Mouse (Mus musculus) spleen, adult 2 months (tissue): ENCODE results near the gene Dock8. TPM values are rescaled to one million over a fixed set of nuclear protein-coding genes. Genes with fewer than 3 reads are reported as not detected.

Experiments used
- DNase-seq, 2 experiments: peaks; one replicate each; pipeline versions ENCODE4 v3.0.0 to v3.0.0-alpha.2; 2012 to 2021; ENCODE audit warnings: low spot score in 2 of 2, low read depth in 1 of 2
- H3K27ac ChIP-seq: fragments of 200-500 bp; 2 replicates; pipeline ENCODE4 v1.5.1; 2012; ENCODE audit warnings: low read length, inconsistent platforms; ENCODE audit not compliant: insufficient read depth
- H3K27me3 ChIP-seq: fragments of 200-500 bp; 2 replicates; pipeline ENCODE4 v1.6.1; 2012; ENCODE audit warnings: mild to moderate bottlenecking, moderate library complexity, low read length, inconsistent platforms; ENCODE audit not compliant: control insufficient read depth, insufficient read depth
- H3K36me3 ChIP-seq: fragments of 200-500 bp; 2 replicates; pipeline ENCODE4 v1.6.1; 2012; ENCODE audit warnings: mild to moderate bottlenecking, low read length, inconsistent platforms; ENCODE audit not compliant: control insufficient read depth, insufficient read depth
- H3K4me1 ChIP-seq: fragments of 200-500 bp; 2 replicates; pipeline ENCODE4 v1.6.1; 2011; ENCODE audit warnings: inconsistent platforms; ENCODE audit not compliant: control insufficient read depth, insufficient read depth, insufficient read length
- H3K4me3 ChIP-seq: fragments of 200-500 bp; 2 replicates; pipeline ENCODE4 v1.5.1; 2011; ENCODE audit warnings: mild to moderate bottlenecking, inconsistent platforms; ENCODE audit not compliant: insufficient read depth, insufficient read length; ENCODE audit errors: extremely low read depth
- CTCF ChIP-seq: fragments of 200-500 bp; IDR thresholded peaks from 2 replicates; pipeline ENCODE4 v1.5.1; 2011; ENCODE audit warnings: mild to moderate bottlenecking, inconsistent platforms; ENCODE audit not compliant: insufficient read depth, insufficient read length, insufficient replicate concordance; ENCODE audit errors: extremely low read depth
- POLR2A ChIP-seq: fragments of 200-500 bp; IDR thresholded peaks from 2 replicates; pipeline ENCODE4 v1.6.1; 2011; ENCODE audit warnings: low read depth, low read length, inconsistent platforms
- WGBS: fragments of 180-500 bp; shearing (Covaris S2); methylation state at CpG from one replicate; pipeline ENCODE4 v1.1.7; 2018; 5-methylcytosine and 5-hydroxymethylcytosine counted together
- polyA plus RNA-seq: library from polyadenylated mRNA; depleted of rRNA; stranded (reverse); fragments of >200 nt; gene quantifications from 2 replicates; pipeline ENCODE4 v1.2.3, GENCODE M21; 2012

Gene Dock8
- polyA plus RNA-seq, 1 experiment: 36.6 TPM

- no peaks in the 10 kb centered on the region for H3K36me3 ChIP-seq
- H3K27me3 ChIP-seq: no peaks in the 10 kb centered on the region
- no peak for TF ChIP-seq POLR2A
- TF ChIP-seq CTCF: no peak
- 81% methylated on average over 6 of the region's 6 CpGs for WGBS
- DNase-seq: no peak
- no peak overlapping the region; the same call in 1 of the 2 replicates for H3K27ac ChIP-seq
- H3K4me3 ChIP-seq: no peak overlapping the region
- H3K4me1 ChIP-seq: no peaks in the 10 kb centered on the region; the same call in 1 of the 2 replicates
Measured at GRCm38 (mm10) chr19:25038293-25038692, 39.0 kb downstream of the Dock8 start.

GRCm38 (mm10) chr19:25041209-25041608 lies 41.9 kb downstream of the Dock8 start:
- 83% methylated on average over 6 of the region's 6 CpGs for WGBS
- Histone ChIP-seq H3K4me1 (no peaks in the 10 kb centered on the region; the same call in 1 of the 2 replicates), H3K4me3 (no peak overlapping the region), H3K36me3 (no peaks in the 10 kb centered on the region), H3K27ac (no peak overlapping the region), H3K27me3 (no peaks in the 10 kb centered on the region)
- DNase-seq: no peak
- TF ChIP-seq POLR2A (no peak), CTCF (no peak)

GRCm38 (mm10) chr19:25042973-25043372 lies 43.6 kb downstream of the Dock8 start:
- WGBS: 89% methylated on average over 11 of the region's 11 CpGs
- no peaks in the 10 kb centered on the region; the same call in 1 of the 2 replicates for H3K4me1 ChIP-seq

GRCm38 (mm10) chr19:25044057-25044456 lies 44.7 kb downstream of the Dock8 start:
- H3K27me3 ChIP-seq: no peaks in the 10 kb centered on the region
- no peaks in the 10 kb centered on the region for H3K36me3 ChIP-seq
- H3K4me1 ChIP-seq: no peaks in the 10 kb centered on the region
- H3K4me3 ChIP-seq: no peak overlapping the region
- H3K27ac ChIP-seq: no peak overlapping the region
- no peak for TF ChIP-seq CTCF
- TF ChIP-seq POLR2A: no peak
- no peak for DNase-seq
- 60% methylated on average over 3 of the region's 3 CpGs for WGBS

More at GRCm38 (mm10) chr19:25042973-25043372, 43.6 kb downstream of the Dock8 start:
- no peak overlapping the region for H3K27ac ChIP-seq
- no peak for DNase-seq
- no peaks in the 10 kb centered on the region for H3K27me3 ChIP-seq
- no peak overlapping the region for H3K4me3 ChIP-seq
- TF ChIP-seq CTCF (no peak), POLR2A (no peak)
- no peaks in the 10 kb centered on the region for H3K36me3 ChIP-seq

GRCm38 (mm10) chr19:25052355-25052754 lies 53.0 kb downstream of the Dock8 start:
- Histone ChIP-seq H3K27ac (peak overlapping the region; percentile 94), H3K36me3 (peaks cover 6% of the 10 kb centered on the region), H3K4me3 (peak overlapping the region; percentile 70), H3K27me3 (no peaks in the 10 kb centered on the region), H3K4me1 (peaks cover 20% of the 10 kb centered on the region)
- DNase-seq: peak; percentile 72 to 83
- TF ChIP-seq POLR2A (peak; percentile 55; the same call in 1 of the 2 replicates), CTCF (no peak)
- WGBS: 8% methylated on average over 7 of the region's 7 CpGs

GRCm38 (mm10) chr19:25053152-25053551 lies 53.8 kb downstream of the Dock8 start:
- H3K4me1 ChIP-seq: peaks cover 25% of the 10 kb centered on the region
- no peaks in the 10 kb centered on the region for H3K27me3 ChIP-seq
- no peak for TF ChIP-seq POLR2A
- TF ChIP-seq CTCF: no peak
- peak overlapping the region; percentile 94 for H3K27ac ChIP-seq
- peak overlapping the region; percentile 70 for H3K4me3 ChIP-seq
- no peak for DNase-seq
- 13% methylated on average over 7 of the region's 7 CpGs for WGBS
- peaks cover 6% of the 10 kb centered on the region for H3K36me3 ChIP-seq

GRCm38 (mm10) chr19:25055025-25055424 lies 55.7 kb downstream of the Dock8 start:
- H3K27me3 ChIP-seq: no peaks in the 10 kb centered on the region
- H3K27ac ChIP-seq: no peak overlapping the region
- WGBS: 73% methylated on average over 7 of the region's 7 CpGs
- peaks cover 27% of the 10 kb centered on the region for H3K4me1 ChIP-seq
- peak overlapping the region; percentile 6; the same call in 1 of the 2 replicates for H3K4me3 ChIP-seq
- no peak for DNase-seq
- peaks cover 7% of the 10 kb centered on the region for H3K36me3 ChIP-seq
- TF ChIP-seq POLR2A: no peak
- no peak for TF ChIP-seq CTCF
